ENCODE assay signal across 11 mouse cellular contexts in the genomic region with DNA sequence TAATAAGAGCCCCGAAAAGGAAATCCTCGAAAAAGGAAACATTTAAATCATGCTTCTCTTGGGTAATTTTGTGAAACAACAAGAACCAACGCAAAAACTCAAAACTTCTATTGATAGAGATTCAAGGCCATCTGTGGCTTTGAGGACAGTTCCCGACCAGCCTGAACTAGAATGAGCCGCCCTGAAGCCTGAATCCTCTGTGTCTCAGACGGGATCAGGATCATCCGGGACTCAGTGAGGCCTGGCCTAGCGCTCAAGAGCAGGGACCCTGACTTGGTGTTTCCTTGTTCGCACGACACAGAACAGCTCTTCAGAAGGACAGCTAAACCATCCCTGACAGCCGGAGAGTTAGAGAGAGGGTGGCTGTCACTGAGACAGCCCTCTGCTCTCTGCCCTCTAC.
DNase-seq lines count a peak whose midpoint lies in the region; ATAC-seq and TF ChIP-seq lines count a peak whose summit lies in the region.
"Had no signal": no experiment of that assay in that cellular context is flagged by ENCODE, and none has a peak within 500 bp of the region (broad histone marks: within the 10 kb centered on the region; RNA-seq: fewer than 3 reads in every experiment).

No protein-coding gene starts in this region.

- peak overlapping the region; percentile 4; the same call in 1 of the 2 replicates for H3K27ac ChIP-seq in heart, embryonic 10.5 days
- H3K27ac ChIP-seq in lung, embryonic 14.5 days (ENCODE audit: low read depth), result peak overlapping the region; percentile 71
- peak overlapping the region; percentile 93 for H3K27ac ChIP-seq in embryonic facial prominence, embryonic 15.5 days (replicated peaks)
- H3K27ac ChIP-seq in stomach, embryonic 15.5 days, result peak overlapping the region; percentile 35; the same call in 1 of the 2 replicates
- no peak overlapping the region for H3K27ac ChIP-seq in midbrain, embryonic 13.5 days
- H3K27ac ChIP-seq: hindbrain, embryonic 13.5 days; liver, embryonic 12.5 days had no signal

- no peak for ATAC-seq in lung, embryonic 14.5 days (ENCODE audit: insufficient read depth)
- no peak for ATAC-seq in embryonic facial prominence, embryonic 15.5 days (ENCODE audit: insufficient number of reproducible peaks, low FRiP score, low TSS enrichment, low read depth)
- ATAC-seq in stomach, embryonic 15.5 days (ENCODE audit: insufficient read depth, low FRiP score, low read depth), result no peak
- ATAC-seq in midbrain, embryonic 13.5 days, result no peak
- ATAC-seq: liver, embryonic 12.5 days had no signal

- H3K4me1 ChIP-seq in heart, embryonic 10.5 days, result peaks cover 14% of the 10 kb centered on the region
- H3K4me1 ChIP-seq in lung, embryonic 14.5 days (ENCODE audit: insufficient read depth), result peaks cover 6% of the 10 kb centered on the region
- H3K4me1 ChIP-seq in embryonic facial prominence, embryonic 15.5 days, result peaks cover 37% of the 10 kb centered on the region
- 0 out of 2 replicates have a peak, but pooled peaks cover 6% of the 10 kb centered on the region for H3K4me1 ChIP-seq in stomach, embryonic 15.5 days
- 0 out of 2 replicates have a peak, but pooled peaks cover 4% of the 10 kb centered on the region for H3K4me1 ChIP-seq in midbrain, embryonic 13.5 days (replicated peaks)
- H3K4me1 ChIP-seq: liver, embryonic 12.5 days had no signal

- H3K4me2 ChIP-seq in lung, embryonic 14.5 days, result no peak overlapping the region
- H3K4me2 ChIP-seq in embryonic facial prominence, embryonic 15.5 days (replicated peaks), result no peak overlapping the region
- H3K4me2 ChIP-seq in stomach, embryonic 15.5 days, result no peak overlapping the region
- no peak overlapping the region for H3K4me2 ChIP-seq in midbrain, embryonic 13.5 days (replicated peaks)
- H3K4me2 ChIP-seq: hindbrain, embryonic 13.5 days; liver, embryonic 12.5 days had no signal

- H3K9me3 ChIP-seq in heart, embryonic 10.5 days, result no peaks in the 10 kb centered on the region
- H3K9me3 ChIP-seq in lung, embryonic 14.5 days (ENCODE audit: low read depth, low read length), result no peaks in the 10 kb centered on the region
- H3K9me3 ChIP-seq in embryonic facial prominence, embryonic 15.5 days (replicated peaks), result no peaks in the 10 kb centered on the region
- H3K9me3 ChIP-seq in stomach, embryonic 15.5 days, result no peaks in the 10 kb centered on the region
- H3K9me3 ChIP-seq in midbrain, embryonic 13.5 days, result no peaks in the 10 kb centered on the region
- H3K9me3 ChIP-seq: hindbrain, embryonic 13.5 days; liver, embryonic 12.5 days had no signal

- no peak for DNase-seq in heart, embryonic 10.5 days (ENCODE audit: low spot score)
- no peak for DNase-seq in heart, postnatal 36 days
- no peak for DNase-seq in lung, embryonic 14.5 days
- DNase-seq in lung, postnatal 25 days (ENCODE audit: low spot score), result no peak
- DNase-seq in gastrocnemius, postnatal 36 days, result no peak
- DNase-seq: thymus, adult 2 months had no signal

- WGBS in heart, embryonic 10.5 days, result 78% methylated on average over 11 of the region's 11 CpGs
- 77% methylated on average over 11 of the region's 11 CpGs for WGBS in lung, embryonic 14.5 days
- 48% methylated on average over 11 of the region's 11 CpGs for WGBS in embryonic facial prominence, embryonic 15.5 days
- WGBS in stomach, embryonic 15.5 days, result 78% methylated on average over 11 of the region's 11 CpGs
- WGBS in midbrain, embryonic 13.5 days, result 90% methylated on average over 11 of the region's 11 CpGs

- no peaks in the 10 kb centered on the region for H3K36me3 ChIP-seq in heart, embryonic 10.5 days
- no peaks in the 10 kb centered on the region for H3K36me3 ChIP-seq in lung, embryonic 14.5 days (ENCODE audit: insufficient read depth)
- H3K36me3 ChIP-seq in embryonic facial prominence, embryonic 15.5 days, result no peaks in the 10 kb centered on the region
- H3K36me3 ChIP-seq in stomach, embryonic 15.5 days, result no peaks in the 10 kb centered on the region
- no peaks in the 10 kb centered on the region for H3K36me3 ChIP-seq in midbrain, embryonic 13.5 days
- H3K36me3 ChIP-seq: hindbrain, embryonic 13.5 days; liver, embryonic 12.5 days had no signal

- intact Hi-C loops in heart, postnatal 36 days (cut with DNase I), result no loop called here
- intact Hi-C loops in gastrocnemius, postnatal 36 days (cut with DNase I), result no loop called here

- no peak overlapping the region for H3K9ac ChIP-seq in lung, embryonic 14.5 days
- H3K9ac ChIP-seq in embryonic facial prominence, embryonic 15.5 days, result no peak overlapping the region
- no peak overlapping the region for H3K9ac ChIP-seq in stomach, embryonic 15.5 days
- no peak overlapping the region for H3K9ac ChIP-seq in midbrain, embryonic 13.5 days (replicated peaks)
- H3K9ac ChIP-seq: hindbrain, embryonic 13.5 days; liver, embryonic 12.5 days had no signal

- H3K4me3 ChIP-seq in heart, embryonic 10.5 days, result no peak overlapping the region
- no peak overlapping the region for H3K4me3 ChIP-seq in lung, embryonic 14.5 days (ENCODE audit: low read depth, low read length)
- H3K4me3 ChIP-seq in embryonic facial prominence, embryonic 15.5 days (replicated peaks), result no peak overlapping the region
- no peak overlapping the region for H3K4me3 ChIP-seq in stomach, embryonic 15.5 days (replicated peaks)
- no peak overlapping the region for H3K4me3 ChIP-seq in midbrain, embryonic 13.5 days (replicated peaks)
- H3K4me3 ChIP-seq: hindbrain, embryonic 13.5 days; liver, embryonic 12.5 days had no signal

- no peak for TF ChIP-seq CTCF in lung, embryonic 14.5 days (IDR thresholded peaks at IDR 0.05; ENCODE audit: low read depth)

- H3K27me3 ChIP-seq in heart, embryonic 10.5 days (ENCODE audit: insufficient read depth, poor library complexity, severe bottlenecking), result no peaks in the 10 kb centered on the region
- H3K27me3 ChIP-seq in lung, embryonic 14.5 days (ENCODE audit: insufficient read depth, low read length), result no peaks in the 10 kb centered on the region
- H3K27me3 ChIP-seq in embryonic facial prominence, embryonic 15.5 days, result no peaks in the 10 kb centered on the region
- H3K27me3 ChIP-seq in stomach, embryonic 15.5 days (replicated peaks), result no peaks in the 10 kb centered on the region
- no peaks in the 10 kb centered on the region for H3K27me3 ChIP-seq in midbrain, embryonic 13.5 days
- H3K27me3 ChIP-seq: hindbrain, embryonic 13.5 days; liver, embryonic 12.5 days had no signal
